Mouse (Mus musculus): ENCODE measurements at regions not wholly inside any gene's neighbourhood (a gene's known extent, or its start where the extent isn't known, plus 50 kb on each side); places are given as distances from the start of the nearest gene placed in this dataset.
A peak's percentile ranks its signal among the peaks of the same experiment; 100 is the strongest.
"Not testable (repeated sequence)": the region's sequence is repeated elsewhere in the genome, so short reads cannot be mapped to it uniquely, and the experiment has no call there.

GRCm38 (mm10) chr12:106327351-106327750 is 317.3 kb downstream of the Vrk1 start:
- no peak overlapping the region for H3K4me3 ChIP-seq (ENCODE audit: low read depth, low read length)
- peaks cover 2% of the 10 kb centered on the region; the same call in 1 of the 2 replicates for H3K9me3 ChIP-seq (ENCODE audit: control insufficient read depth, low read length)
- DNase-seq (ENCODE audit: low spot score) (no peak), ATAC-seq (ENCODE audit: insufficient read depth, low FRiP score, low TSS enrichment) (no peak)
- H3K4me2 ChIP-seq (ENCODE audit: low read depth): no peak overlapping the region
- 81% methylated on average over 5 of the region's 5 CpGs for WGBS
- H3K27me3 ChIP-seq (ENCODE audit: control insufficient read depth, insufficient read depth, low read length): peaks cover 6% of the 10 kb centered on the region; the same call in 1 of the 2 replicates
- no peaks in the 10 kb centered on the region for H3K36me3 ChIP-seq (ENCODE audit: control insufficient read depth, insufficient read depth, low read length)
- H3K27ac ChIP-seq (ENCODE audit: low read depth, low read length): no peak overlapping the region
- no peak overlapping the region for H3K9ac ChIP-seq (ENCODE audit: low read length)
- no peaks in the 10 kb centered on the region for H3K4me1 ChIP-seq (ENCODE audit: control insufficient read depth, insufficient read depth, low read length)

- H3K4me3 ChIP-seq (ENCODE audit: low read depth, low read length): no peak overlapping the region
- no peak for DNase-seq (ENCODE audit: low spot score)
- no peak overlapping the region for H3K9ac ChIP-seq (ENCODE audit: low read length)
- no peaks in the 10 kb centered on the region for H3K9me3 ChIP-seq (ENCODE audit: control insufficient read depth, low read length)
- H3K4me1 ChIP-seq (ENCODE audit: control insufficient read depth, insufficient read depth, low read length): no peaks in the 10 kb centered on the region
- no peaks in the 10 kb centered on the region for H3K27me3 ChIP-seq (ENCODE audit: control insufficient read depth, insufficient read depth, low read length)
- H3K36me3 ChIP-seq (ENCODE audit: control insufficient read depth, insufficient read depth, low read length): no peaks in the 10 kb centered on the region
- WGBS: 79% methylated on average over 9 of the region's 9 CpGs
- no peak for ATAC-seq (ENCODE audit: insufficient read depth, low FRiP score, low TSS enrichment)
- H3K27ac ChIP-seq (ENCODE audit: low read depth, low read length): no peak overlapping the region
- H3K4me2 ChIP-seq (ENCODE audit: low read depth): no peak overlapping the region
Measured at GRCm38 (mm10) chr12:106357867-106358266, 347.8 kb downstream of the Vrk1 start.

GRCm38 (mm10) chr12:106361646-106362045 is 351.6 kb downstream of the Vrk1 start:
- DNase-seq (ENCODE audit: low spot score): not testable (repeated sequence)

GRCm38 (mm10) chr12:106374840-106375375 is 364.9 kb downstream of the Vrk1 start:
- Histone ChIP-seq H3K27ac (ENCODE audit: low read depth, low read length) (no peak overlapping the region), H3K27me3 (ENCODE audit: control insufficient read depth, insufficient read depth, low read length) (no peaks in the 10 kb centered on the region), H3K4me1 (ENCODE audit: control insufficient read depth, insufficient read depth, low read length) (peaks cover 3% of the 10 kb centered on the region; the same call in 1 of the 2 replicates), H3K36me3 (ENCODE audit: control insufficient read depth, insufficient read depth, low read length) (no peaks in the 10 kb centered on the region), H3K9me3 (ENCODE audit: control insufficient read depth, low read length) (no peaks in the 10 kb centered on the region), H3K4me3 (ENCODE audit: low read depth, low read length) (no peak overlapping the region), H3K9ac (ENCODE audit: low read length) (no peak overlapping the region), H3K4me2 (ENCODE audit: low read depth) (no peak overlapping the region)
- WGBS: 72% methylated on average over 12 of the region's 12 CpGs
- ATAC-seq (ENCODE audit: insufficient read depth, low FRiP score, low TSS enrichment) (no peak), DNase-seq (ENCODE audit: low spot score) (no peak)

More at GRCm38 (mm10) chr12:106361646-106362045, 351.6 kb downstream of the Vrk1 start:
- H3K27ac ChIP-seq (ENCODE audit: low read depth, low read length); H3K4me1 ChIP-seq (ENCODE audit: control insufficient read depth, insufficient read depth, low read length); H3K4me2 ChIP-seq (ENCODE audit: low read depth); ATAC-seq (ENCODE audit: insufficient read depth, low FRiP score, low TSS enrichment); H3K9me3 ChIP-seq (ENCODE audit: control insufficient read depth, low read length); H3K4me3 ChIP-seq (ENCODE audit: low read depth, low read length); H3K36me3 ChIP-seq (ENCODE audit: control insufficient read depth, insufficient read depth, low read length); H3K9ac ChIP-seq (ENCODE audit: low read length); H3K27me3 ChIP-seq (ENCODE audit: control insufficient read depth, insufficient read depth, low read length): not testable (repeated sequence)
- WGBS: 36% methylated on average over 7 of the region's 7 CpGs

GRCm38 (mm10) chr12:106375886-106376285 is 365.9 kb downstream of the Vrk1 start:
- WGBS: 88% methylated on average over 13 of the region's 13 CpGs

GRCm38 (mm10) chr12:106376783-106377182 is 366.8 kb downstream of the Vrk1 start:
- Histone ChIP-seq H3K36me3 (ENCODE audit: control insufficient read depth, insufficient read depth, low read length) (no peaks in the 10 kb centered on the region), H3K4me3 (ENCODE audit: low read depth, low read length) (no peak overlapping the region), H3K27me3 (ENCODE audit: control insufficient read depth, insufficient read depth, low read length) (no peaks in the 10 kb centered on the region), H3K27ac (ENCODE audit: low read depth, low read length) (no peak overlapping the region), H3K9me3 (ENCODE audit: control insufficient read depth, low read length) (no peaks in the 10 kb centered on the region), H3K4me1 (ENCODE audit: control insufficient read depth, insufficient read depth, low read length) (peaks cover 3% of the 10 kb centered on the region; the same call in 1 of the 2 replicates), H3K4me2 (ENCODE audit: low read depth) (no peak overlapping the region), H3K9ac (ENCODE audit: low read length) (no peak overlapping the region)
- 83% methylated on average over 12 of the region's 12 CpGs for WGBS
- no peak for DNase-seq (ENCODE audit: low spot score)
- no peak for ATAC-seq (ENCODE audit: insufficient read depth, low FRiP score, low TSS enrichment)

More at GRCm38 (mm10) chr12:106375886-106376285, 365.9 kb downstream of the Vrk1 start:
- Histone ChIP-seq H3K9ac (ENCODE audit: low read length) (no peak overlapping the region), H3K9me3 (ENCODE audit: control insufficient read depth, low read length) (no peaks in the 10 kb centered on the region), H3K4me2 (ENCODE audit: low read depth) (no peak overlapping the region), H3K4me1 (ENCODE audit: control insufficient read depth, insufficient read depth, low read length) (peaks cover 3% of the 10 kb centered on the region; the same call in 1 of the 2 replicates), H3K36me3 (ENCODE audit: control insufficient read depth, insufficient read depth, low read length) (no peaks in the 10 kb centered on the region), H3K4me3 (ENCODE audit: low read depth, low read length) (no peak overlapping the region), H3K27me3 (ENCODE audit: control insufficient read depth, insufficient read depth, low read length) (no peaks in the 10 kb centered on the region), H3K27ac (ENCODE audit: low read depth, low read length) (no peak overlapping the region)
- no peak for DNase-seq (ENCODE audit: low spot score)
- ATAC-seq (ENCODE audit: insufficient read depth, low FRiP score, low TSS enrichment): no peak

- H3K9me3 ChIP-seq (ENCODE audit: control insufficient read depth, low read length): no peaks in the 10 kb centered on the region
- H3K4me3 ChIP-seq (ENCODE audit: low read depth, low read length): no peak overlapping the region
- no peak overlapping the region for H3K27ac ChIP-seq (ENCODE audit: low read depth, low read length)
- no peak for ATAC-seq (ENCODE audit: insufficient read depth, low FRiP score, low TSS enrichment)
- H3K4me1 ChIP-seq (ENCODE audit: control insufficient read depth, insufficient read depth, low read length): peaks cover 3% of the 10 kb centered on the region; the same call in 1 of the 2 replicates
- no peaks in the 10 kb centered on the region for H3K27me3 ChIP-seq (ENCODE audit: control insufficient read depth, insufficient read depth, low read length)
- WGBS: 94% methylated on average over 1 of the region's 1 CpGs
- no peak overlapping the region for H3K9ac ChIP-seq (ENCODE audit: low read length)
- DNase-seq (ENCODE audit: low spot score): no peak
- H3K4me2 ChIP-seq (ENCODE audit: low read depth): no peak overlapping the region
- H3K36me3 ChIP-seq (ENCODE audit: control insufficient read depth, insufficient read depth, low read length): no peaks in the 10 kb centered on the region
Measured at GRCm38 (mm10) chr12:106377281-106377680, 367.3 kb downstream of the Vrk1 start.

- no peaks in the 10 kb centered on the region for H3K36me3 ChIP-seq (ENCODE audit: control insufficient read depth, insufficient read depth, low read length)
- 66% methylated on average over 5 of the region's 5 CpGs for WGBS
- no peak overlapping the region for H3K9ac ChIP-seq (ENCODE audit: low read length)
- ATAC-seq (ENCODE audit: insufficient read depth, low FRiP score, low TSS enrichment) (no peak), DNase-seq (ENCODE audit: low spot score) (no peak)
- peaks cover 3% of the 10 kb centered on the region; the same call in 1 of the 2 replicates for H3K4me1 ChIP-seq (ENCODE audit: control insufficient read depth, insufficient read depth, low read length)
- H3K4me3 ChIP-seq (ENCODE audit: low read depth, low read length): no peak overlapping the region
- no peak overlapping the region for H3K4me2 ChIP-seq (ENCODE audit: low read depth)
- no peak overlapping the region for H3K27ac ChIP-seq (ENCODE audit: low read depth, low read length)
- H3K9me3 ChIP-seq (ENCODE audit: control insufficient read depth, low read length): no peaks in the 10 kb centered on the region
- no peaks in the 10 kb centered on the region for H3K27me3 ChIP-seq (ENCODE audit: control insufficient read depth, insufficient read depth, low read length)
Measured at GRCm38 (mm10) chr12:106377761-106378160, 367.7 kb downstream of the Vrk1 start.

GRCm38 (mm10) chr12:106378303-106379075 is 368.5 kb downstream of the Vrk1 start:
- no peak overlapping the region for H3K27ac ChIP-seq (ENCODE audit: low read depth, low read length)
- H3K4me1 ChIP-seq (ENCODE audit: control insufficient read depth, insufficient read depth, low read length): peaks cover 3% of the 10 kb centered on the region; the same call in 1 of the 2 replicates
- DNase-seq (ENCODE audit: low spot score) (peak; percentile 44), ATAC-seq (ENCODE audit: insufficient read depth, low FRiP score, low TSS enrichment) (no peak)
- H3K9ac ChIP-seq (ENCODE audit: low read length): peak overlapping the region; percentile 5; the same call in 1 of the 2 replicates
- peak overlapping the region; percentile 16 for H3K4me3 ChIP-seq (ENCODE audit: low read depth, low read length)
- no peaks in the 10 kb centered on the region for H3K27me3 ChIP-seq (ENCODE audit: control insufficient read depth, insufficient read depth, low read length)
- H3K36me3 ChIP-seq (ENCODE audit: control insufficient read depth, insufficient read depth, low read length): no peaks in the 10 kb centered on the region
- H3K9me3 ChIP-seq (ENCODE audit: control insufficient read depth, low read length): no peaks in the 10 kb centered on the region
- WGBS: 14% methylated on average over 19 of the region's 19 CpGs
- H3K4me2 ChIP-seq (ENCODE audit: low read depth): peak overlapping the region; percentile 45
